Mouse (Mus musculus) lung, adult 2 months (tissue): ENCODE results near the gene F13a1.

ENCODE experiments used
- CTCF ChIP-seq: fragments of 200-500 bp; IDR thresholded peaks from 2 replicates; pipeline ENCODE4 v1.5.1; 2011; ENCODE audit warnings: mild to moderate bottlenecking, low read length, control low read depth; ENCODE audit not compliant: insufficient read depth
- POLR2A ChIP-seq: fragments of 200-500 bp; IDR thresholded peaks from 2 replicates; pipeline ENCODE4 v1.6.1; 2011; ENCODE audit warnings: low read depth, mild to moderate bottlenecking, control low read depth, low read length, borderline replicate concordance; ENCODE audit errors: extremely low read depth

DNA sequence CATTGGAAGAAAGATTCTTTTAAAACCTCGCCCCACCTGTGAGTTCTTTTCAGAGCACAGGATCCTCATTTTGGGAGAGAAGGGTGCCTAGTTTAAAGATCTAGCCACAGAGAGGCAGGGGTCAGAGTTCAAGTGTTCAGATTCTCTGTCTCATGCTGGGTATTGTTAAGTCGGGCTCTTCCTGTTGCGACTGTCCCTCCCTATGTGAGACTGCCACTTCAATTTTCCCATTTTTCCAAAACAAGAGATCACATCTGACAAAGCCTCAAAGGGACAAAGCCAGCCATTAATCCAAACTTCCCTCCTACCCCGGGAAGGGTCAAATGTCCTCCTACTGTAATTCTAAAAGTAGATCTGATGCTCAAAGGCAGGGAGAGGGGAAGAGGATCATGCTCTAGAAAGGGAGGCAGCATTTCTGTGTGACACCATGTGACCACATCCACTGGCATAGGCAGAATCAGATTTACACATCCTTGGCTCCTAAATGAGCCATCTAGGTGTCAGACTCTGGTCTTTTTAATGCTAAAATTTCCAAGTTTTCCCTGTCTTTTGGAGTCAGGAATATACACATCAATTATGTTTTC lies 24.0 kb downstream of the F13a1 start:
- TF ChIP-seq POLR2A (no peak), CTCF (no peak)
